Mouse (Mus musculus): ENCODE results near the gene Dcaf12.
A peak's percentile ranks its signal among the peaks of the same experiment; 100 is the strongest.

Dcaf12 gene

GRCm38 (mm10) chr4:41314141-41315129, at the start of gene Dcaf12:
Gene Dcaf12, minus strand, starts transcription at chr4:41314889.
- peak; percentile 94 to 95 for DNase-seq (ENCODE audit: low spot score in 2 of 2)

GRCm38 (mm10) chr4:41361059-41361458, 46.4 kb upstream of the Dcaf12 start:
- DNase-seq (ENCODE audit: low spot score in 2 of 2): no peak

- DNase-seq (ENCODE audit: low spot score in 2 of 2): no peak
Observed at GRCm38 (mm10) chr4:41359358-41359757, 44.7 kb upstream of the Dcaf12 start.

- DNase-seq (ENCODE audit: low spot score in 2 of 2): no peak
Observed at GRCm38 (mm10) chr4:41358669-41359068, 44.0 kb upstream of the Dcaf12 start.

GRCm38 (mm10) chr4:41357154-41357553, 42.5 kb upstream of the Dcaf12 start:
- no peak for DNase-seq (ENCODE audit: low spot score in 2 of 2)

- DNase-seq (ENCODE audit: low spot score in 2 of 2): peak in 1 of 2 experiments; percentile 16
Observed at GRCm38 (mm10) chr4:41353265-41353664, 38.6 kb upstream of the Dcaf12 start.

GRCm38 (mm10) chr4:41352758-41353157, 38.1 kb upstream of the Dcaf12 start:
- DNase-seq (ENCODE audit: low spot score in 2 of 2): peak in 1 of 2 experiments; percentile 18

GRCm38 (mm10) chr4:41349199-41349591, 34.5 kb upstream of the Dcaf12 start:
- peak in 1 of 2 experiments; percentile 9 for DNase-seq (ENCODE audit: low spot score in 2 of 2)

- DNase-seq (ENCODE audit: low spot score in 2 of 2): peak; percentile 87 to 91
Observed at GRCm38 (mm10) chr4:41348584-41349198, 34.0 kb upstream of the Dcaf12 start, which contains the start of gene Ubap1. Gene Ubap1, plus strand, starts transcription at chr4:41348996.

- DNase-seq (ENCODE audit: low spot score in 2 of 2): no peak
Observed at GRCm38 (mm10) chr4:41347839-41348238, 33.1 kb upstream of the Dcaf12 start.

- DNase-seq (ENCODE audit: low spot score in 2 of 2): no peak
Observed at GRCm38 (mm10) chr4:41346011-41346410, 31.3 kb upstream of the Dcaf12 start.

- no peak for DNase-seq (ENCODE audit: low spot score in 2 of 2)
Observed at GRCm38 (mm10) chr4:41340912-41341550, 26.3 kb upstream of the Dcaf12 start.

- peak in 1 of 2 experiments; percentile 30 for DNase-seq (ENCODE audit: low spot score in 2 of 2)
Observed at GRCm38 (mm10) chr4:41336546-41336945, 21.9 kb upstream of the Dcaf12 start.

- DNase-seq (ENCODE audit: low spot score in 2 of 2): no peak
Observed at GRCm38 (mm10) chr4:41331698-41332421, 17.2 kb upstream of the Dcaf12 start.

GRCm38 (mm10) chr4:41331085-41331484, 16.4 kb upstream of the Dcaf12 start:
- DNase-seq (ENCODE audit: low spot score in 2 of 2): peak; percentile 60 to 81

GRCm38 (mm10) chr4:41329481-41329880, 14.8 kb upstream of the Dcaf12 start:
- no peak for DNase-seq (ENCODE audit: low spot score in 2 of 2)

GRCm38 (mm10) chr4:41326876-41327275, 12.2 kb upstream of the Dcaf12 start:
- DNase-seq (ENCODE audit: low spot score in 2 of 2): no peak

- no peak for DNase-seq (ENCODE audit: low spot score in 2 of 2)
Observed at GRCm38 (mm10) chr4:41320971-41321370, 6.3 kb upstream of the Dcaf12 start.

GRCm38 (mm10) chr4:41318267-41318666, 3.6 kb upstream of the Dcaf12 start:
- no peak for DNase-seq (ENCODE audit: low spot score in 2 of 2)

GRCm38 (mm10) chr4:41315173-41315572, 484 bp upstream of the Dcaf12 start:
- DNase-seq (ENCODE audit: low spot score in 2 of 2): peak in 1 of 2 experiments; percentile 13

- no peak for DNase-seq (ENCODE audit: low spot score in 2 of 2)
Observed at GRCm38 (mm10) chr4:41313722-41314121, 967 bp downstream of the Dcaf12 start.

Data from spleen, postnatal 36 days (tissue).